Mouse (Mus musculus) NIH3T3 (cell line): ENCODE data around the gene Ccnc.

Experiments used
- DNase-seq: peaks from one replicate; pipeline ENCODE4 v3.0.0-alpha.2; 2012; ENCODE audit warnings: low read depth

Gene Ccnc

DNA sequence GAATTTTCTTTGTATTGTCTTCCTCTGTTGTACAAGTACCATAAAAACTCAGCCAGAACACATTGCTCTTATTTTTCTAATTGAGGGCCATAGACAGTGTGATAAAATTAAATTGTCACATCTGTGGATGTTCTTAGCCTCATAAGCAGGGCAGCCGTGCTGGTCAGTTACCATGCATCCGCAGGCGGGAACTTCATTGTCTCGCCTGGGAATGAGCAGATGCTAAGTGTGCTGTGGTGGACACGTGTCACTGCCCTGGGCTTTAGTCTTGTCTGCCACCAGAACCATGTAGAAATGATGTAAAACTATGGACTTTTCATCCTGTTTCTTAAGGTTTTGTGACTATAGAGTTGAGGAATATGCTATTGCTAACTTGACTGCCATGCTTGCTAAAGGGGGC, 79.7 kb downstream of the Ccnc start:
- no peak for DNase-seq
